Mouse (Mus musculus): ENCODE results near the gene Kcnk13. TPM values are rescaled to one million over a fixed set of nuclear protein-coding genes. Genes with fewer than 3 reads are reported as not detected.
A peak's percentile ranks its signal among the peaks of the same experiment; 100 is the strongest.

Gene Kcnk13
- polyA plus RNA-seq, 1 experiment from 2014 or later, result 0.42 TPM

DNA sequence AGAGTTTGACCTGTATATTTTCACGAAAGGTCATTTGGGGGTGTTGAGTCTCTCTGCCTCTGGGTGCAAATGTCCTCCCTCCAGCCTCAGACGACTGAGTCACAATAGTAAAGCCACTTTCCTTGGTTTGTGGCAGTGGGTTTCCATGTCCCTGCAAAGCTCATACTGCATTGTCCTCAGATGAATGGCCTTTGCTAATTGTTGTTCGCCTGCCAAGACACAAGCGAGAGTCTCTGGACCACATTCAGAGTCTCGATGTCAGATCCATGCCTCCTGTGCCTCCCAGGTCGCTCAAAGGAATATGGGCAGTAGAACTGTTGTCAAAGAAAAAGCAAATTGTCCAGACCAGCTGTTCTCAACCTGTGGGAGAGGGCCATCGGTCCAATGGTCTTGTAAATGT lies 36.1 kb downstream of the Kcnk13 start:
- no peak for ATAC-seq (replicated peaks; ENCODE audit: low FRiP score)
- Histone ChIP-seq H3K27me3 (no peaks in the 10 kb centered on the region), H3K9ac (no peak overlapping the region), H3K4me1 (0 out of 2 replicates have a peak, but pooled peaks cover 3% of the 10 kb centered on the region), H3K36me3 (no peaks in the 10 kb centered on the region), H3K4me2 (no peak overlapping the region), H3K4me3 (replicated peaks) (no peak overlapping the region), H3K27ac (no peak overlapping the region), H3K9me3 (replicated peaks) (no peaks in the 10 kb centered on the region)
- WGBS, result 86% methylated on average over 7 of the region's 7 CpGs

DNA sequence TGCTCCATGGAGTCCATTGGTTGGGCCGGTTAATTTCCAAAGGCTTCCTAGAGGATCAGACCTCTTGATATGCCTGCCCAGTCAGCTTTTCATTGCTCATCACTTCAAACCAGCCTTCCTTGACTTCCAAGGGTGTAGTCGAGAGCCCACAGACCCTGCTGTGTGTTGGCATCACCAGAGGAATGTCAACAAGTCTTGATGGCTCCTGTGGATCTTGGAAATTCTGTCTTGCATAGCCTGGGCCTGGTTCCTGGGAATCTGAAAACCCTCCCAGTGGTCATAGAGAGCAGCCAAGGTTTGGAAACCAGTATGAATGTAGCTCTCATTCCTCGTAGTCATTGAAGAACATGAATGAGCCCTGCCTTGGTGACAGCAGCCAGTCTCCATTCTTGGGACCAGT lies 36.9 kb downstream of the Kcnk13 start:
- no peaks in the 10 kb centered on the region for H3K27me3 ChIP-seq
- WGBS, result 94% methylated on average over 3 of the region's 3 CpGs
- no peaks in the 10 kb centered on the region for H3K9me3 ChIP-seq (replicated peaks)
- H3K4me2 ChIP-seq, result no peak overlapping the region
- no peak for ATAC-seq (replicated peaks; ENCODE audit: low FRiP score)
- no peak overlapping the region for H3K4me3 ChIP-seq (replicated peaks)
- no peak overlapping the region for H3K9ac ChIP-seq
- H3K4me1 ChIP-seq, result 0 out of 2 replicates have a peak, but pooled peaks cover 3% of the 10 kb centered on the region
- H3K36me3 ChIP-seq, result no peaks in the 10 kb centered on the region
- H3K27ac ChIP-seq, result no peak overlapping the region

DNA sequence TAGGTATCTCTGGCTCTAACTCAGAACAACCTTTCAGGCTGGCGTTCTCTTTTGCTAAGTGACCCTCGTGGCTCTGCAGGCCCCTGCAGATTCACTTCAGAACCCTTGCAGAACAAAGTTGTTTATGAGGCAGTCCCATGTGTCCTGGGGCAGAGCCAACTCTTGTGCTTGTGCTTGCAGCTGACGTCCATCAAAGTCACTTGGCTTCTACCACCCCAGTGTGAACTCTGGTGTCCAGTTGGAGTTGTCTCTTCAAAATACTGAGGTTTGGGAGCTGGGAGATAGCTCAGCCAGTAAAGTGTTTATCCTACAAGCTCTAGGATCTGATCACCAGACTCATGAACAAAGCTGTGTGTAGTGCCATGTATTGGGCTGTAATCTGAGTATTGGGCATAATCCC lies 37.6 kb downstream of the Kcnk13 start:
- no peak for ATAC-seq (replicated peaks; ENCODE audit: low FRiP score)
- H3K4me3 ChIP-seq (replicated peaks), result no peak overlapping the region
- no peak overlapping the region for H3K27ac ChIP-seq
- WGBS, result 52% methylated on average over 3 of the region's 3 CpGs
- H3K4me2 ChIP-seq, result no peak overlapping the region
- no peaks in the 10 kb centered on the region for H3K36me3 ChIP-seq
- no peaks in the 10 kb centered on the region for H3K27me3 ChIP-seq
- no peak overlapping the region for H3K9ac ChIP-seq
- H3K9me3 ChIP-seq (replicated peaks), result no peaks in the 10 kb centered on the region
- 0 out of 2 replicates have a peak, but pooled peaks cover 3% of the 10 kb centered on the region for H3K4me1 ChIP-seq

DNA sequence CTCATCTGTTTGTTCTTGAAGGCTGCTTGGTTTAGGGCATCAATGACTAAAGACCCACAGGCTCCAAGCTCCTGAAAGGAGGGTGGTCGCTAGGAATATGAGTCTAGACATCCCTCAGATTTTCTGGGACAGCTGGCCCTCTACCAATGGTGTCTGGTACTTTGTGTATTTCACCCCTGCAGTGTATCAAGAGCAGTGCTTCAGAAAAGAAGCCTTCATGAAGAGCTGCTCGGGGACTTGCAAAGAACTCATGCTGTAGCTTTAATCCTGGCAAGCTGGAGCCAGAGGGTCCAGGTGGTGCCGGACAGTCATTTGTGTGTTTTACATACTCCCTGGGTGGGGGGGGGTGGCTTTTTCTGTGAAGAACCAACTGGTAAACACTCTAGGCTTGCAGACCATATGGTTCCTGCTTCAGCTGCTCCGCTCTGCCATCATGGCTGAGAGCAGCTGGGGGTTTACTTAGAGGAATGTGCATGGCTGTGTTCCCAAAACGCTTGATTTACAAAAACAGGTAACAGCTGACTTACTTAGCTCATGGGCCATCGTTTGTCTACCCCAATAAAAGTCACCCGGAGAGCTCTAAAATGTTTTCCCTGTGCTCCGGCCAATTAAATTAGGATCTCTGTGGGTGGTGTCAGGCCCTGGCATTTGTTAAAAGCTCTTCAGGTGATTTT lies 38.8 kb downstream of the Kcnk13 start:
- Histone ChIP-seq H3K9ac (no peak overlapping the region), H3K4me3 (replicated peaks) (no peak overlapping the region), H3K27ac (no peak overlapping the region), H3K36me3 (no peaks in the 10 kb centered on the region), H3K4me1 (0 out of 2 replicates have a peak, but pooled peaks cover 3% of the 10 kb centered on the region), H3K27me3 (no peaks in the 10 kb centered on the region), H3K4me2 (no peak overlapping the region), H3K9me3 (replicated peaks) (no peaks in the 10 kb centered on the region)
- 29% methylated on average over 8 of the region's 8 CpGs for WGBS
- peak; percentile 58 for ATAC-seq (replicated peaks; ENCODE audit: low FRiP score)

DNA sequence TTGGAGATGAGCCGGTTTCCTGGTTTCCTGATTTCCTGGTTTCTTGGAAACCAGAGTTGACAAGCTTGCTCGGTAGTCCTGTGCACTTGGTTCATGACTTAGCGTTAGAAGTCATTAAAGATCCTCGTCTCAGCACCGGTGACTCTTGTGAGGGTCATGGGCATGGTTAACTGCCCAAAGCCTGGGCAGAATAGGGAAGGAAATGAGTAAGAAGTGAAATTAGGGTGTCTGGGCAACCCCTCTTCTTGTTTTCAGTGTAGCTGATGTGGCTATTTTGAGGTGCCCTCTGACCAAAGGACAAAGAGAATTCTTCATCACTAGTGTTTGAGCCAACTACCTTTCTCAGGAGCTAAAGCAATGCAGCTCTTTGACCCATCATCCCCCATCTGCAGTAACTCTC lies 41.0 kb downstream of the Kcnk13 start:
- Histone ChIP-seq H3K9ac (no peak overlapping the region), H3K9me3 (replicated peaks) (no peaks in the 10 kb centered on the region), H3K4me3 (replicated peaks) (no peak overlapping the region), H3K4me2 (no peak overlapping the region), H3K36me3 (no peaks in the 10 kb centered on the region), H3K27me3 (no peaks in the 10 kb centered on the region), H3K4me1 (0 out of 2 replicates have a peak, but pooled peaks cover 3% of the 10 kb centered on the region), H3K27ac (no peak overlapping the region)
- 78% methylated on average over 5 of the region's 5 CpGs for WGBS
- no peak for ATAC-seq (replicated peaks; ENCODE audit: low FRiP score)

DNA sequence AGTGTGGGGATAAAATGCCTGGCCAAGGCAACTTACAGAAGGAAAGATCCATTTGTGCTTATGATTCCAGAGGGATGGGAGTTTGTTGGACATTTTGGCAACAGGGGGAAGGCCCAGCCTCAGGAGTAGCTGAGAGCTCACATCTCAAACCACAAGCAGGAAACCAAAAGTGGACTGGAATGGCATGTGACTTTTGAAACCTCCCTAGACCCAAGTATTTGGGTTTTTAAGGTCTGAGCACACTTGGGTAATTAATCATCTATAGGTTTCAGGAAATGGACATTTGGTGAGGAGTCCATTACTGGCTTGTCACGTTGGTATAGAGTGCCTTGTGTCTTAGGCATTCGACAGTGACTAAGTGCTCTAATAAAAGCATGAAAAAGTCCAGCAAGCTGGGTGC lies 42.4 kb downstream of the Kcnk13 start:
- Histone ChIP-seq H3K9ac (no peak overlapping the region), H3K36me3 (no peaks in the 10 kb centered on the region), H3K27me3 (no peaks in the 10 kb centered on the region), H3K4me1 (0 out of 2 replicates have a peak, but pooled peaks cover 3% of the 10 kb centered on the region), H3K4me3 (replicated peaks) (no peak overlapping the region), H3K4me2 (no peak overlapping the region), H3K27ac (no peak overlapping the region), H3K9me3 (replicated peaks) (no peaks in the 10 kb centered on the region)
- ATAC-seq (replicated peaks; ENCODE audit: low FRiP score), result no peak
- WGBS, result 49% methylated on average over 2 of the region's 2 CpGs

DNA sequence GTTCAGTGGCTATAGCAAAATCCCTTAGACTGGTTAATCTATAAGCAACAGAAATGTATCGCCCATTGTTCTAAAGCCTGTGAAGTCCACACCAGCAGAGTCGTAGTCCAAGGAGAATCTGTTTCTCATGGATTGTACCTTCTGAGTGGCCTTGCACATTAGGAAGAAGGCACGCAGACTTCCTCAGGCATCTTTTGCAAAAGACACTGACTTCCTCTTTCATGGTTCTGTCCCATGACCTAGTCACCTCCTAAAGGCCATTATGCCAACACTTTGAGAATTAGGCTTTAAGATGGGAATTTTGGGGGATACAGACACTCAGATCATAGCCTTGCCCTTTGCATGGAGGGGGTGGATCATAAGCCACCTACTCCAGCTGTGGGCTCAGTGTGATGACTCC lies 48.5 kb downstream of the Kcnk13 start:
- no peak overlapping the region for H3K4me2 ChIP-seq
- H3K9ac ChIP-seq, result no peak overlapping the region
- 85% methylated on average over 3 of the region's 3 CpGs for WGBS
- H3K27me3 ChIP-seq, result no peaks in the 10 kb centered on the region
- H3K4me1 ChIP-seq, result no peaks in the 10 kb centered on the region
- no peaks in the 10 kb centered on the region for H3K9me3 ChIP-seq (replicated peaks)
- no peak overlapping the region for H3K4me3 ChIP-seq (replicated peaks)
- no peak for ATAC-seq (replicated peaks; ENCODE audit: low FRiP score)
- H3K27ac ChIP-seq, result no peak overlapping the region
- no peaks in the 10 kb centered on the region for H3K36me3 ChIP-seq

DNA sequence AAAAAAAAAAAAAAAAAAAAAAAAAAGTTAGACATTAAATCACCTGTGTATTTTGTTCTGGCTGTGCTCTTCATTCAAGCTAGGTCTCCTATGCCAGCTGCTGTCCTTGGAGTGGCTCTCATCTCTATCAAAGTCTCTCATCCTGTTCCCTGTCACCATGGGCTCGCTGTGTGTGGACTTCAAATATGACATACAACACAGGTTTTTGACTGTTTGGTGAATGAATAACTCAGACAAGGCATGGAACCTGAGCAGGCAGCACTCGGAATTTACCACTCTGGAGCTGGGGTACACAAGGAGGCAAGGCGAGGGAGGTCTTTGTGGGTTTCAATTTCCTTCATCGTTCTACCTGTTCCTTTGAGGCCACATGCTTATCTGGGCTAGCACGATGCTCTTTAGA lies 50.8 kb downstream of the Kcnk13 start:
- H3K4me3 ChIP-seq (replicated peaks), result no peak overlapping the region
- no peak overlapping the region for H3K27ac ChIP-seq
- 81% methylated on average over 5 of the region's 5 CpGs for WGBS

DNA sequence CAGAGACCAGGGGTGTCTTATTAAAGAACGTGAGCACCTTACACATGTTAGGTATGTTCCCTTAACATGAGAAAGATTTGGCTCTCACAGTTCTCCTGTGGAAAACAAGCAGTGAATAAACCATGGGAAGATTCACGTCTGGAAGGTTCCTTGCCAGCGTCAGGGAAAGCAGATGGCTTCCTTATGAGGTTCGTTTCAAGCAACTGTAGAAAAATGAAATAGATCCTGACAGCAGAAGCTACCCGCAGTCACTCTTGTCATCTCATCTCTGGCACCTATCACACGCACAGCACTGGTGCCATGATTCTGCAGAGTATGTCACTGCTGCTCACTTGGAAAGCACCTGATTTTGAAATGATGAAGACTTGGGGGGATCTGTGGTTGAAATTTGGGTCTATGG lies 53.4 kb downstream of the Kcnk13 start:
- WGBS, result 88% methylated on average over 6 of the region's 6 CpGs
- Histone ChIP-seq H3K36me3 (no peaks in the 10 kb centered on the region), H3K4me1 (no peaks in the 10 kb centered on the region), H3K27me3 (no peaks in the 10 kb centered on the region), H3K4me3 (replicated peaks) (no peak overlapping the region), H3K4me2 (no peak overlapping the region), H3K9ac (no peak overlapping the region), H3K27ac (no peak overlapping the region), H3K9me3 (replicated peaks) (no peaks in the 10 kb centered on the region)
- ATAC-seq (replicated peaks; ENCODE audit: low FRiP score), result no peak

More for the DNA sequence above, 50.8 kb downstream of the Kcnk13 start:
- no peaks in the 10 kb centered on the region for H3K9me3 ChIP-seq (replicated peaks)
- H3K4me2 ChIP-seq, result no peak overlapping the region
- H3K27me3 ChIP-seq, result no peaks in the 10 kb centered on the region
- H3K36me3 ChIP-seq, result no peaks in the 10 kb centered on the region
- no peaks in the 10 kb centered on the region for H3K4me1 ChIP-seq
- H3K9ac ChIP-seq, result no peak overlapping the region
- no peak for ATAC-seq (replicated peaks; ENCODE audit: low FRiP score)

DNA sequence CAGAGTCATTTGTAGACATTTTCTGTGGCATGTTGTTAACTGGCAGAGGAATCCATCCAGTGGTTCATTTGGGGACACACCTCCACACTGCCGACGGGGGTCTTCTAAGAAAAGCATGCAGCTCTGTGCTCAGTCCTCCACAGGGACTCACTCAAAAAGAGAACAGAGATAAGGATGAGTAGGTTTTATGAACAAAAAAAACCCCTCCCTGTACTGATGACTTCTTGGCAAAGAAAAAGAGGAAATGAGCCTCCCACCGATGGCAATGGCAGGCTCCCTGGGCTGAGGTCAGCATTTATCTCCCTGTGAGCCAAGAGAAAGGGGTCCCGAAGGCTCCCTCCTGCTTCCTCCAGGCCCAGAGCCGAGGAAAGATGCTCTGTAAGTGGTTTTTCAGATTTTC lies 58.2 kb downstream of the Kcnk13 start:
- no peak for ATAC-seq (replicated peaks; ENCODE audit: low FRiP score)
- Histone ChIP-seq H3K4me3 (replicated peaks) (no peak overlapping the region), H3K4me1 (no peaks in the 10 kb centered on the region), H3K27me3 (no peaks in the 10 kb centered on the region), H3K27ac (no peak overlapping the region), H3K9me3 (replicated peaks) (no peaks in the 10 kb centered on the region), H3K4me2 (no peak overlapping the region), H3K36me3 (no peaks in the 10 kb centered on the region), H3K9ac (no peak overlapping the region)
- 76% methylated on average over 5 of the region's 5 CpGs for WGBS

DNA sequence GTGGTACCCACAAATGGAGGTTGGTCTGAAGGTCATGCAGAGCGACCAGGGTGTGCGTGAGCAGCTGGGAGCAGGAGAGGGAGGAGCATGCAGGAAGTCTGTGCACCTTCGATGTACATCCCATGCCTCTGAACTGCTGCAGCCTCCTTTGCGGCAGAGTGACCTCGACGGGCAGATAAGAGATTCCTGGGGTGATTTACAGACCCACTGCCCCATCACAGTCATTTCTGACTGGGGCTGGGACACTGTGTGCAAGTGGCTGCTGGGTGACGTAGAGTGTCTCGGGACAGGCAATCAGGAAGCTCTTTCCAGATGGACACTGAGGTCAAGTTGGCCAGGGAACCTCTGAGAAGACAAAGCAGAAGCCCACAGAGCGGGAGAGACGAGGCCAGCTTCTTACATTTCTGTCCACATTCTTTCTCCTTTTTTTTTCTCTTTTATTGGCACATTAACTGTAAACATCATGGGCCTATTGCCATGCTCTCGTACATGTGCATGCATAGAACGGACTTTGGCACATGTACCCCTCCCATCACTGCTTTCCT lies 59.6 kb downstream of the Kcnk13 start:
- Histone ChIP-seq H3K4me1 (no peaks in the 10 kb centered on the region), H3K4me2 (no peak overlapping the region), H3K27me3 (no peaks in the 10 kb centered on the region), H3K36me3 (no peaks in the 10 kb centered on the region), H3K27ac (no peak overlapping the region), H3K9me3 (replicated peaks) (no peaks in the 10 kb centered on the region), H3K4me3 (replicated peaks) (no peak overlapping the region), H3K9ac (no peak overlapping the region)
- 72% methylated on average over 12 of the region's 12 CpGs for WGBS
- no peak for ATAC-seq (replicated peaks; ENCODE audit: low FRiP score)

DNA sequence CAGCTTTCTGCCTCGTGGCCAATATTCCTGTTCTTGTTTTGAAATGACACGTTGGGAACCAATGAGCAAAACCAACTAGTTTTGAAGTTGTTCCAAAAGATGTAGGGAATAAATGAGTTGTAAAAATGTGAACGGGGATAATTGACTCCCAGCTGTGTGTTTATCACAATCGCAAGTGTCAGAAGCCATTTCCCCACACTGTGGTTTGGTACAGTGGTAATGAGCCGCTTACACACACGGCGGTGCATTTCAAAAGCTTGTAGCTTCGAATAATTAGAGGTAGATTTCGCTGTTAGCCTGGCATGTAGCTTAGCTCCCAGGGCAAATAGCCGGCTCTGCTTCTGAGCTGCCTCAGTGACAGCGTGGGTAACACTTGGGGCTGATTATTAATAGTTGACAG lies 61.4 kb downstream of the Kcnk13 start:
- Histone ChIP-seq H3K4me1 (no peaks in the 10 kb centered on the region), H3K9me3 (replicated peaks) (no peaks in the 10 kb centered on the region), H3K27me3 (no peaks in the 10 kb centered on the region), H3K36me3 (no peaks in the 10 kb centered on the region), H3K4me3 (replicated peaks) (no peak overlapping the region), H3K27ac (no peak overlapping the region), H3K4me2 (no peak overlapping the region), H3K9ac (no peak overlapping the region)
- WGBS, result 77% methylated on average over 11 of the region's 11 CpGs
- no peak for ATAC-seq (replicated peaks; ENCODE audit: low FRiP score)
